8 mouse cellular contexts compared by ENCODE assay signal in the genomic region with DNA sequence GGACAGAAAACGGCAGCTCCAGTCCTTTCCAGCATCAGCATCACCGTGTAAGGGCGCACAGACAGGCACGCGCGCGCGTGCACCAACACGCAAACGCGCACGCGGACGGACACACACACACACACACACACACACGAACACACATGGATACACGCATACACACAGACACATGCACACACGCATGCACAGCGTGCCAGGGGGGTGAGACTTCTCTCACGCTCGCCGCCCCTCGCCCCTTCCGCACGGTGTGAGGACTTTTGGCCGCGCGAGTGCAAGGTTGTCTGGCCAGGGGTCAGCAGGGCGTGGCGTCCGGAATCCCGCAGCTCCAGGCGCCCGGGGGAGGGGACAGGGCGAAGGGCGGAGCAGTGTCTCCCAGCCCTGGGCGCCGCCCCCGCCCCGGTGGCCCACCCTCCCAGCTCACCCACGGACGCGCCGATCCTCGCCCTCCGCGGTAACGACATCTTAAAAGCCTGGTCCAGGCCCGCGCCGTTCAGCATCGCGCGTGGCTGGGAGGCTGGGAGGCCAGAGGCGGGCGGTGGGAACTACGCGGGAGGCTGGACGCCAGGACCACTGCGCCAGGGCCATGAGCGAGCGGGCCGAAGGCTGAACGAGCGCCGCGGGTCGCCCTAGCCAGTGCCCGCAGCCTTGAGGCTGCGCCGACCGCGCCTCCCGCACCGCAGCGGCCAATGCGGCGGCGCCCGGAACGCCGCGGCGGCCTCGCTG. TPM values are rescaled to one million over a fixed set of nuclear protein-coding genes. Genes with fewer than 3 reads are reported as not detected.
DNase-seq lines count a peak whose midpoint lies in the region; ATAC-seq lines count a peak whose summit lies in the region.

No protein-coding gene starts in this region.

- no peaks in the 10 kb centered on the region for H3K9me3 ChIP-seq in hindbrain, embryonic 16.5 days (ENCODE audit: control insufficient read depth, low read length)

- peak; percentile 91 for ATAC-seq in hindbrain, embryonic 16.5 days

- H3K27ac ChIP-seq in hindbrain, embryonic 16.5 days (ENCODE audit: low read depth, low read length): peak overlapping the region; percentile 93

- peak overlapping the region; percentile 73 for H3K4me3 ChIP-seq in hindbrain, embryonic 16.5 days (ENCODE audit: low read length)

- no peaks in the 10 kb centered on the region for H3K27me3 ChIP-seq in hindbrain, embryonic 16.5 days (replicated peaks; ENCODE audit: control insufficient read depth, insufficient read depth, low read length)

- peaks cover 5% of the 10 kb centered on the region; the same call in 1 of the 2 replicates for H3K4me1 ChIP-seq in hindbrain, embryonic 16.5 days (ENCODE audit: control insufficient read depth, insufficient read depth, low read depth, low read length)

- DNase-seq in ZHBTc4 (ENCODE audit: low read depth, low spot score): peak; percentile 57
- DNase-seq in cerebellum, adult 18-20 months: peak; percentile 77 to 82
- DNase-seq in forelimb bud, embryonic 11.5 days (ENCODE audit: low read depth, low spot score): peak; percentile 24
- DNase-seq in left cerebral cortex, adult 18-20 months (ENCODE audit: low spot score in 2 of 2): peak; percentile 57 to 76
- peak; percentile 11 for DNase-seq in lung, postnatal 36 days
- DNase-seq in right cerebral cortex, adult 18-20 months: peak; percentile 72
- DNase-seq in natural killer cell, adult 2 months (ENCODE audit: low spot score in 2 of 2): no peak

- peak overlapping the region; percentile 91 for H3K9ac ChIP-seq in hindbrain, embryonic 16.5 days (ENCODE audit: low read depth, low read length)

- no peaks in the 10 kb centered on the region for H3K36me3 ChIP-seq in hindbrain, embryonic 16.5 days (ENCODE audit: control insufficient read depth, insufficient read depth, low read length)

- peak overlapping the region; percentile 79 for H3K4me2 ChIP-seq in hindbrain, embryonic 16.5 days (ENCODE audit: low read length)

- under 1% methylated on average over 71 of the region's 84 CpGs for WGBS in hindbrain, embryonic 16.5 days

RNA-seq across cellular contexts. Expression of gene Atp8a2, which starts 19.9 kb away (rescaled TPM):
- polyA plus RNA-seq in hindbrain, embryonic 16.5 days (2015; fragmentation: Nextera tagmentation; extraction: Ambion mirVana): 44.2 and 45.6 TPM in 2 replicates
- total RNA-seq in left cerebral cortex, adult 18-20 months (2021): 10 to 100 TPM; 63.7 to 65.5 TPM

Comparison
In these comparisons a context has a peak if more than half of its experiments do, and no peak if none do; other contexts are left out.
1. DNase-seq: peak in ZHBTc4 (single experiment), cerebellum, adult 18-20 months (2 of 2), forelimb bud, embryonic 11.5 days (single experiment), left cerebral cortex, adult 18-20 months (2 of 2), lung, postnatal 36 days (single experiment) and right cerebral cortex, adult 18-20 months (single experiment); none in natural killer cell, adult 2 months (0 of 2).